In the genomic region with DNA sequence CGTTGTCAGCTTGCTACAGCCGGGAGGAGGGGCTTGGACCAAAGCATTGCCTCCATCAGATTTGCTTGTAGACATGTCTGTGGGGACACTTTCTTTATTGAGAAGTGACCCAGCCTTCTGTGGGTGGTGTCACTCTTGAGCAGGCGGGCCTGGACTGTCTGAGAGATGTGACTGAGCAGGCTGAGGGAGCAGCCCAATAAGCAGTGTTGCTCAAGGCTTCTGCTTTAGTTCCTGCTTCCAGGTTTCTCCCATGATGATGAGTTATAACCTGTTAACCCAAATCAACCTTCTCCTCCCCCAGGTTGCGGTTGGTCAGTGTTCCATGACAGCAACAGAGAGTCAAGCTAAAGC, we compare ENCODE assay signal across 33 mouse cellular contexts. TPM values are rescaled to one million over a fixed set of nuclear protein-coding genes. Genes with fewer than 3 reads are reported as not detected.
DNase-seq lines count a peak whose midpoint lies in the region; ATAC-seq and TF ChIP-seq lines count a peak whose summit lies in the region.
"Had no signal": no experiment of that assay in that cellular context is flagged by ENCODE, and none has a peak within 500 bp of the region (broad histone marks: within the 10 kb centered on the region; RNA-seq: fewer than 3 reads in every experiment).

No protein-coding gene starts in this region.

- H3K9me3 ChIP-seq in heart, embryonic 12.5 days (replicated peaks), result no peaks in the 10 kb centered on the region
- no peaks in the 10 kb centered on the region for H3K9me3 ChIP-seq in kidney, postnatal 0 days (replicated peaks; ENCODE audit: low read length)
- no peaks in the 10 kb centered on the region for H3K9me3 ChIP-seq in stomach, embryonic 14.5 days (ENCODE audit: control insufficient read depth, low read depth, low read length)
- no peaks in the 10 kb centered on the region for H3K9me3 ChIP-seq in stomach, postnatal 0 days (ENCODE audit: control insufficient read depth, low read length)
- H3K9me3 ChIP-seq in stomach, embryonic 16.5 days (replicated peaks; ENCODE audit: control insufficient read depth, low read length), result no peaks in the 10 kb centered on the region
- H3K9me3 ChIP-seq: embryonic facial prominence, embryonic 12.5 days; hindbrain, embryonic 10.5 days; hindbrain, embryonic 15.5 days; limb, embryonic 10.5 days; limb, embryonic 15.5 days; liver, embryonic 13.5 days; midbrain, embryonic 10.5 days; midbrain, embryonic 15.5 days; neural tube, embryonic 15.5 days had no signal

- peak overlapping the region; percentile 27; the same call in 1 of the 2 replicates for H3K27ac ChIP-seq in heart, adult 2 months
- no peak overlapping the region for H3K27ac ChIP-seq in heart, embryonic 12.5 days (ENCODE audit: poor library complexity, severe bottlenecking)
- H3K27ac ChIP-seq in kidney, postnatal 0 days, result no peak overlapping the region
- H3K27ac ChIP-seq in kidney, adult 2 months (ENCODE audit: insufficient read depth, low read depth, low read length), result no peak overlapping the region
- peak overlapping the region; percentile 63; the same call in 1 of the 2 replicates for H3K27ac ChIP-seq in stomach, embryonic 14.5 days (ENCODE audit: low read length)
- no peak overlapping the region for H3K27ac ChIP-seq in stomach, postnatal 0 days (replicated peaks)
- peak overlapping the region; percentile 58; the same call in 1 of the 2 replicates for H3K27ac ChIP-seq in stomach, embryonic 16.5 days (ENCODE audit: low read length)
- H3K27ac ChIP-seq: embryonic facial prominence, embryonic 12.5 days; hindbrain, embryonic 10.5 days; hindbrain, embryonic 15.5 days; limb, embryonic 10.5 days; limb, embryonic 15.5 days; liver, embryonic 13.5 days; midbrain, embryonic 10.5 days; midbrain, embryonic 15.5 days; neural tube, embryonic 15.5 days had no signal

- no peaks in the 10 kb centered on the region for H3K27me3 ChIP-seq in heart, adult 2 months (ENCODE audit: control insufficient read depth, insufficient read depth, low read length)
- peaks cover 12% of the 10 kb centered on the region for H3K27me3 ChIP-seq in heart, embryonic 12.5 days (replicated peaks)
- no peaks in the 10 kb centered on the region for H3K27me3 ChIP-seq in kidney, postnatal 0 days (ENCODE audit: insufficient read depth, low read length)
- no peaks in the 10 kb centered on the region for H3K27me3 ChIP-seq in kidney, adult 2 months (replicated peaks; ENCODE audit: control insufficient read depth, insufficient read depth, low read length)
- no peaks in the 10 kb centered on the region for H3K27me3 ChIP-seq in stomach, embryonic 14.5 days (ENCODE audit: control insufficient read depth, insufficient read depth, low read length)
- H3K27me3 ChIP-seq in stomach, postnatal 0 days (ENCODE audit: control insufficient read depth, insufficient read depth, low read length), result no peaks in the 10 kb centered on the region
- H3K27me3 ChIP-seq in stomach, embryonic 16.5 days (ENCODE audit: control insufficient read depth, insufficient read depth, low read length), result no peaks in the 10 kb centered on the region
- H3K27me3 ChIP-seq: CH12.LX; embryonic facial prominence, embryonic 12.5 days; hindbrain, embryonic 15.5 days; limb, embryonic 15.5 days; midbrain, embryonic 15.5 days; neural tube, embryonic 15.5 days had no signal

- no peaks in the 10 kb centered on the region for H3K36me3 ChIP-seq in heart, adult 2 months (ENCODE audit: control insufficient read depth, insufficient read depth, low read length)
- H3K36me3 ChIP-seq in heart, embryonic 12.5 days, result no peaks in the 10 kb centered on the region
- no peaks in the 10 kb centered on the region for H3K36me3 ChIP-seq in kidney, postnatal 0 days (ENCODE audit: insufficient read depth, low read length)
- no peaks in the 10 kb centered on the region for H3K36me3 ChIP-seq in kidney, adult 2 months (ENCODE audit: control insufficient read depth, insufficient read depth, low read length)
- H3K36me3 ChIP-seq in stomach, embryonic 14.5 days (ENCODE audit: control insufficient read depth, insufficient read depth, low read length), result no peaks in the 10 kb centered on the region
- no peaks in the 10 kb centered on the region for H3K36me3 ChIP-seq in stomach, postnatal 0 days (ENCODE audit: control insufficient read depth, insufficient read depth, low read length)
- no peaks in the 10 kb centered on the region for H3K36me3 ChIP-seq in stomach, embryonic 16.5 days (ENCODE audit: control insufficient read depth, insufficient read depth, low read length)
- H3K36me3 ChIP-seq: embryonic facial prominence, embryonic 12.5 days; hindbrain, embryonic 10.5 days; hindbrain, embryonic 15.5 days; limb, embryonic 10.5 days; limb, embryonic 15.5 days; liver, embryonic 13.5 days; midbrain, embryonic 10.5 days; midbrain, embryonic 15.5 days; neural tube, embryonic 15.5 days had no signal

- ATAC-seq in heart, embryonic 12.5 days (ENCODE audit: insufficient number of reproducible peaks, low FRiP score), result no peak
- ATAC-seq in kidney, postnatal 0 days (replicated peaks; ENCODE audit: low FRiP score, low read depth), result peak; percentile 54; the same call in 1 of the 2 replicates
- no peak for ATAC-seq in stomach, embryonic 14.5 days (ENCODE audit: insufficient number of reproducible peaks, insufficient read depth, low FRiP score, low read depth)
- ATAC-seq in stomach, postnatal 0 days (ENCODE audit: low FRiP score, low TSS enrichment), result no peak; the same call in 1 of the 2 replicates
- ATAC-seq in stomach, embryonic 16.5 days (ENCODE audit: insufficient read depth, low FRiP score), result no peak; the same call in 1 of the 2 replicates
- ATAC-seq: activated CD4-positive, CD25-positive, alpha-beta regulatory T cell, adult 4 months; forebrain, embryonic 14.5 days; inflammation-experienced regulatory T-cells, adult 6 months; midbrain, embryonic 15.5 days had no signal

- no peak for DNase-seq in heart, adult 2 months
- DNase-seq in kidney, postnatal 0 days (ENCODE audit: low spot score), result peak; percentile 40
- DNase-seq in kidney, adult 2 months, result no peak
- no peak for DNase-seq in stomach, postnatal 0 days (ENCODE audit: low spot score)
- no peak for DNase-seq in gastrocnemius, adult 18-20 months (ENCODE audit: low spot score)
- DNase-seq: cerebellum, adult 11 months; cerebellum, adult 9-10 months; cerebellum, postnatal 36 days; embryo, embryonic 11 days; gastrocnemius, postnatal 25 days; layer of hippocampus, adult 9-11 months; liver, embryonic 13.5 days; spleen, adult 18-20 months had no signal

- TF ChIP-seq CTCF in heart, adult 2 months (IDR thresholded peaks at IDR 0.05), result no peak
- TF ChIP-seq CTCF in kidney, postnatal 0 days (IDR thresholded peaks at IDR 0.05; ENCODE audit: low read depth), result no peak
- TF ChIP-seq CTCF in kidney, adult 2 months (conservative IDR thresholded peaks at IDR 0.05; ENCODE audit: insufficient read depth, insufficient read length, low read depth, low read length), result no peak
- TF ChIP-seq CTCF in stomach, postnatal 0 days (IDR thresholded peaks at IDR 0.05; ENCODE audit: low read depth), result no peak

- TF ChIP-seq EP300 in heart, adult 2 months (IDR thresholded peaks at IDR 0.05; ENCODE audit: insufficient read depth, low read depth, low read length), result no peak
- no peak for TF ChIP-seq EP300 in stomach, postnatal 0 days (optimal IDR thresholded peaks at IDR 0.05)

- H3K4me2 ChIP-seq in heart, embryonic 12.5 days, result no peak overlapping the region
- no peak overlapping the region for H3K4me2 ChIP-seq in kidney, postnatal 0 days (ENCODE audit: low read length)
- H3K4me2 ChIP-seq in stomach, embryonic 14.5 days (replicated peaks; ENCODE audit: low read depth, low read length), result no peak overlapping the region
- no peak overlapping the region for H3K4me2 ChIP-seq in stomach, postnatal 0 days (replicated peaks; ENCODE audit: low read depth)
- no peak overlapping the region for H3K4me2 ChIP-seq in stomach, embryonic 16.5 days (ENCODE audit: low read depth, low read length)
- H3K4me2 ChIP-seq: embryonic facial prominence, embryonic 12.5 days; hindbrain, embryonic 15.5 days; limb, embryonic 15.5 days; liver, embryonic 13.5 days; lung, embryonic 14.5 days; midbrain, embryonic 15.5 days; neural tube, embryonic 15.5 days had no signal

- H3K79me2 ChIP-seq in heart, adult 2 months (replicated peaks; ENCODE audit: control insufficient read depth, insufficient read depth, low read length), result no peaks in the 10 kb centered on the region

- H3K4me1 ChIP-seq in heart, adult 2 months (ENCODE audit: control insufficient read depth, insufficient read depth, low read length), result peaks cover 1% of the 10 kb centered on the region; the same call in 1 of the 2 replicates
- no peaks in the 10 kb centered on the region for H3K4me1 ChIP-seq in heart, embryonic 12.5 days (replicated peaks)
- 0 out of 2 replicates have a peak, but pooled peaks cover 3% of the 10 kb centered on the region for H3K4me1 ChIP-seq in kidney, postnatal 0 days (replicated peaks; ENCODE audit: insufficient read depth, low read length)
- peaks cover 3% of the 10 kb centered on the region; the same call in 1 of the 2 replicates for H3K4me1 ChIP-seq in kidney, adult 2 months (ENCODE audit: control insufficient read depth, insufficient read depth, low read length)
- no peaks in the 10 kb centered on the region for H3K4me1 ChIP-seq in stomach, embryonic 14.5 days (ENCODE audit: control insufficient read depth, insufficient read depth, low read length)
- H3K4me1 ChIP-seq in stomach, postnatal 0 days (replicated peaks; ENCODE audit: control insufficient read depth, insufficient read depth), result no peaks in the 10 kb centered on the region
- H3K4me1 ChIP-seq in stomach, embryonic 16.5 days (ENCODE audit: control insufficient read depth, insufficient read depth, low read length), result peaks cover 8% of the 10 kb centered on the region; the same call in 1 of the 2 replicates
- H3K4me1 ChIP-seq: embryonic facial prominence, embryonic 12.5 days; hindbrain, embryonic 10.5 days; hindbrain, embryonic 15.5 days; limb, embryonic 10.5 days; limb, embryonic 15.5 days; liver, embryonic 13.5 days; midbrain, embryonic 10.5 days; midbrain, embryonic 15.5 days; neural tube, embryonic 15.5 days had no signal

- no peak for TF ChIP-seq POLR2A in heart, adult 2 months (IDR thresholded peaks at IDR 0.05; ENCODE audit: insufficient read depth, low read depth, low read length)
- no peak for TF ChIP-seq POLR2A in kidney, adult 2 months (IDR thresholded peaks at IDR 0.05; ENCODE audit: low read depth, low read length)

- no peak overlapping the region for H3K4me3 ChIP-seq in heart, adult 2 months
- H3K4me3 ChIP-seq in heart, embryonic 12.5 days, result no peak overlapping the region
- no peak overlapping the region for H3K4me3 ChIP-seq in kidney, postnatal 0 days (replicated peaks; ENCODE audit: low read depth, low read length)
- H3K4me3 ChIP-seq in kidney, adult 2 months (ENCODE audit: insufficient read depth, low read depth, low read length), result no peak overlapping the region
- H3K4me3 ChIP-seq in stomach, embryonic 14.5 days (ENCODE audit: low read depth, low read length), result no peak overlapping the region
- no peak overlapping the region for H3K4me3 ChIP-seq in stomach, postnatal 0 days (ENCODE audit: low read depth, low read length)
- H3K4me3 ChIP-seq in stomach, embryonic 16.5 days (replicated peaks; ENCODE audit: low read length), result no peak overlapping the region
- H3K4me3 ChIP-seq: embryonic facial prominence, embryonic 12.5 days; hindbrain, embryonic 10.5 days; hindbrain, embryonic 15.5 days; limb, embryonic 10.5 days; limb, embryonic 15.5 days; liver, embryonic 13.5 days; midbrain, embryonic 10.5 days; midbrain, embryonic 15.5 days; neural tube, embryonic 15.5 days had no signal

- intact Hi-C loops in heart, adult 2 months (cut with DNase I), result no loop called here

- 77% methylated on average over 4 of the region's 4 CpGs for WGBS in heart, adult 2 months
- WGBS in heart, embryonic 12.5 days, result 84% methylated on average over 4 of the region's 4 CpGs
- 35% methylated on average over 4 of the region's 4 CpGs for WGBS in kidney, postnatal 0 days
- WGBS in kidney, adult 2 months, result 55% methylated on average over 4 of the region's 4 CpGs
- WGBS in stomach, embryonic 14.5 days, result 75% methylated on average over 4 of the region's 4 CpGs
- WGBS in stomach, postnatal 0 days, result 51% methylated on average over 4 of the region's 4 CpGs
- WGBS in stomach, embryonic 16.5 days, result 66% methylated on average over 4 of the region's 4 CpGs

- no peak overlapping the region for H3K9ac ChIP-seq in heart, adult 2 months (ENCODE audit: low read depth, low read length)
- no peak overlapping the region for H3K9ac ChIP-seq in heart, embryonic 12.5 days
- H3K9ac ChIP-seq in kidney, postnatal 0 days (ENCODE audit: low read depth, low read length), result no peak overlapping the region
- no peak overlapping the region for H3K9ac ChIP-seq in stomach, embryonic 14.5 days (replicated peaks; ENCODE audit: low read depth, low read length)
- H3K9ac ChIP-seq in stomach, postnatal 0 days (ENCODE audit: low read length), result no peak overlapping the region
- no peak overlapping the region for H3K9ac ChIP-seq in stomach, embryonic 16.5 days (ENCODE audit: low read length)
- H3K9ac ChIP-seq: embryonic facial prominence, embryonic 12.5 days; hindbrain, embryonic 15.5 days; limb, embryonic 15.5 days; liver, embryonic 13.5 days; lung, embryonic 14.5 days; midbrain, embryonic 15.5 days; neural tube, embryonic 15.5 days had no signal

RNA-seq across cellular contexts. Expression of a gene that starts 1.2 kb away (rescaled TPM):
- not detected for total RNA-seq in heart, adult 2 months (2021)
- 0.06 TPM in 1 of 2 replicates, not detected in the other for polyA plus RNA-seq in heart, adult 2 months (2012; rRNA removed)
- 0.08 TPM in 1 of 2 replicates, not detected in the other for polyA plus RNA-seq in heart, embryonic 12.5 days (2016; fragmentation: Nextera tagmentation; extraction: Ambion mirVana)
- 0.05 and 0.11 TPM in 2 replicates for polyA plus RNA-seq in kidney, postnatal 0 days (2015; fragmentation: Nextera tagmentation; extraction: Ambion mirVana)
- 0.03 and 0.08 TPM in 2 replicates for polyA plus RNA-seq in kidney, adult 2 months (2012; rRNA removed)
- polyA plus RNA-seq in stomach, embryonic 14.5 days (2014; fragmentation: Nextera tagmentation; extraction: Ambion mirVana), result 0.21 and 0.22 TPM in 2 replicates
- polyA plus RNA-seq in stomach, postnatal 0 days (2015; fragmentation: Nextera tagmentation; extraction: Ambion mirVana), result 0.16 and 0.22 TPM in 2 replicates
- polyA plus RNA-seq in stomach, embryonic 16.5 days (2015; fragmentation: Nextera tagmentation; extraction: Ambion mirVana), result 0.06 and 0.10 TPM in 2 replicates
- total RNA-seq in gastrocnemius, adult 18-20 months (2021), result not detected
- total RNA-seq: CH12.LX; gastrocnemius, postnatal 25 days; heart, adult 18-20 months; heart, postnatal 14 days; megakaryocyte progenitor cell, adult 5-6 weeks had no signal
- polyA plus RNA-seq: activated CD4-positive, CD25-positive, alpha-beta regulatory T cell, adult 4 months; C2C12; limb, embryonic 10.5 days; liver, embryonic 13.5 days had no signal

RNA-seq across cellular contexts. Expression of a gene that starts 18.9 kb away (rescaled TPM):
- 10 to 100 TPM; 19.0 to 19.1 TPM for total RNA-seq in heart, adult 2 months (2021)
- 8.8 and 12.9 TPM in 2 replicates for polyA plus RNA-seq in heart, adult 2 months (2012; rRNA removed)
- polyA plus RNA-seq in heart, embryonic 12.5 days (2016; fragmentation: Nextera tagmentation; extraction: Ambion mirVana), result 7.9 and 8.3 TPM in 2 replicates
- 9.7 and 10.0 TPM in 2 replicates for polyA plus RNA-seq in kidney, postnatal 0 days (2015; fragmentation: Nextera tagmentation; extraction: Ambion mirVana)
- 6.3 and 6.6 TPM in 2 replicates for polyA plus RNA-seq in kidney, adult 2 months (2012; rRNA removed)
- polyA plus RNA-seq in stomach, embryonic 14.5 days (2014; fragmentation: Nextera tagmentation; extraction: Ambion mirVana), result 22.2 and 24.8 TPM in 2 replicates
- 6.8 and 7.1 TPM in 2 replicates for polyA plus RNA-seq in stomach, postnatal 0 days (2015; fragmentation: Nextera tagmentation; extraction: Ambion mirVana)
- polyA plus RNA-seq in stomach, embryonic 16.5 days (2015; fragmentation: Nextera tagmentation; extraction: Ambion mirVana), result 12.0 and 13.1 TPM in 2 replicates
- 1 to 10 TPM; 6.1 to 8.6 TPM for total RNA-seq in gastrocnemius, adult 18-20 months (2021)

RNA-seq across cellular contexts. Expression of a gene that starts 54.0 kb away (rescaled TPM):
- total RNA-seq in heart, adult 2 months (2021), result 10 to 100 TPM; 10.6 to 10.7 TPM
- polyA plus RNA-seq in heart, adult 2 months (2012; rRNA removed), result 10.2 and 14.2 TPM in 2 replicates
- polyA plus RNA-seq in heart, embryonic 12.5 days (2016; fragmentation: Nextera tagmentation; extraction: Ambion mirVana), result 21.0 and 21.1 TPM in 2 replicates
- polyA plus RNA-seq in kidney, postnatal 0 days (2015; fragmentation: Nextera tagmentation; extraction: Ambion mirVana), result 17.4 and 19.5 TPM in 2 replicates
- polyA plus RNA-seq in kidney, adult 2 months (2012; rRNA removed), result 16.7 and 17.3 TPM in 2 replicates
- polyA plus RNA-seq in stomach, embryonic 14.5 days (2014; fragmentation: Nextera tagmentation; extraction: Ambion mirVana), result 22.4 and 26.8 TPM in 2 replicates
- 9.3 and 9.5 TPM in 2 replicates for polyA plus RNA-seq in stomach, postnatal 0 days (2015; fragmentation: Nextera tagmentation; extraction: Ambion mirVana)
- polyA plus RNA-seq in stomach, embryonic 16.5 days (2015; fragmentation: Nextera tagmentation; extraction: Ambion mirVana), result 22.1 and 24.6 TPM in 2 replicates
- total RNA-seq in gastrocnemius, adult 18-20 months (2021), result 10 to 100 TPM in 1 of 2 experiments, 1 to 10 TPM in 1; 9.9 to 10.3 TPM

Comparison
In these comparisons a context has a peak if more than half of its experiments do, and no peak if none do; other contexts are left out.
1. H3K27ac ChIP-seq: peak in heart, adult 2 months (single experiment), stomach, embryonic 14.5 days (single experiment) and stomach, embryonic 16.5 days (single experiment); none in heart, embryonic 12.5 days (single experiment), kidney, postnatal 0 days (single experiment), kidney, adult 2 months (single experiment) and stomach, postnatal 0 days (single experiment).